Comparison of ENCODE assay signal across 9 mouse cellular contexts in the genomic region with DNA sequence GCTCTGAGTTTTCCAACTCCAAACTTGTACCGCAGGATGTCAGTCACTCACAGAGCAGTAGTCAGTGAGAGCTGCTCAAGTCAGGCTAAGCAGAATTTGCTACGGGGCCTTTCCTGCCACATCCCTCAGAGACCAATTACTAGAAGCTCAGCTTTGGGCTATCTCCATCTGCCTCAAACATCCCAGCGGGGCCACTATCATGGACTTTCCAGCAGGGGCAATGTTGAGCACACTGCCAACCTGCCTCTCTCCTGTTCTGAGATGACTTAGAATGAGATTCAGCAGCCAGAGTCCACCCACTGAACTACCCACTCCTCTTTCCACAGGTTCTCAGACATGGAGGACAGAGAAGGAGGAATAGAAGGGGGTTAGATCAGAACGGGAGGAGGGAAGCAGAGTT. TPM values are rescaled to one million over a fixed set of nuclear protein-coding genes. Genes with fewer than 3 reads are reported as not detected.
DNase-seq lines count a peak whose midpoint lies in the region; ATAC-seq and TF ChIP-seq lines count a peak whose summit lies in the region.
"Had no signal": no experiment of that assay in that cellular context is flagged by ENCODE, and none has a peak within 500 bp of the region (broad histone marks: within the 10 kb centered on the region; RNA-seq: fewer than 3 reads in every experiment).

No protein-coding gene starts in this region.

- no peaks in the 10 kb centered on the region for H3K4me1 ChIP-seq in lung, embryonic 14.5 days (ENCODE audit: insufficient read depth)
- H3K4me1 ChIP-seq in embryonic facial prominence, embryonic 14.5 days (ENCODE audit: control insufficient read depth, insufficient read depth, low read length): no peaks in the 10 kb centered on the region
- peaks cover 19% of the 10 kb centered on the region for H3K4me1 ChIP-seq in heart, embryonic 12.5 days (replicated peaks)

- DNase-seq in cerebellum, adult 9-11 months: peak; percentile 55
- DNase-seq in cerebellum, adult 11 months: no peak
- DNase-seq in lung, embryonic 14.5 days: peak; percentile 32
- no peak for DNase-seq in lung, postnatal 14 days
- DNase-seq in embryonic facial prominence, embryonic 14.5 days (ENCODE audit: low spot score): no peak
- peak; percentile 45 for DNase-seq in thymus, postnatal 0 days (ENCODE audit: low spot score)
- no peak for DNase-seq in yolk sac, embryonic 10.5 days (ENCODE audit: low spot score)

- peaks cover 67% of the 10 kb centered on the region for H3K36me3 ChIP-seq in lung, embryonic 14.5 days (ENCODE audit: insufficient read depth)
- H3K36me3 ChIP-seq in embryonic facial prominence, embryonic 14.5 days (ENCODE audit: control insufficient read depth, insufficient read depth, low read length): peaks cover 68% of the 10 kb centered on the region
- H3K36me3 ChIP-seq in heart, embryonic 12.5 days: peaks cover 64% of the 10 kb centered on the region

- no peak overlapping the region for H3K4me3 ChIP-seq in lung, embryonic 14.5 days (ENCODE audit: low read depth, low read length)
- H3K4me3 ChIP-seq in embryonic facial prominence, embryonic 14.5 days (ENCODE audit: low read depth, low read length): no peak overlapping the region
- no peak overlapping the region for H3K4me3 ChIP-seq in heart, embryonic 12.5 days

- 66% methylated on average over 4 of the region's 4 CpGs for WGBS in lung, embryonic 14.5 days
- 34% methylated on average over 4 of the region's 4 CpGs for WGBS in embryonic facial prominence, embryonic 14.5 days
- WGBS in heart, embryonic 12.5 days: 61% methylated on average over 4 of the region's 4 CpGs

- no peak overlapping the region for H3K9ac ChIP-seq in lung, embryonic 14.5 days
- no peak overlapping the region for H3K9ac ChIP-seq in embryonic facial prominence, embryonic 14.5 days (ENCODE audit: low read depth, low read length)
- no peak overlapping the region for H3K9ac ChIP-seq in heart, embryonic 12.5 days

- ATAC-seq in lung, embryonic 14.5 days (ENCODE audit: insufficient read depth): no peak
- 0 out of 2 replicates have a peak, but pooled peaks have one; percentile 23 for ATAC-seq in embryonic facial prominence, embryonic 14.5 days (ENCODE audit: low read depth)
- ATAC-seq in heart, embryonic 12.5 days (ENCODE audit: insufficient number of reproducible peaks, low FRiP score): no peak

- no peaks in the 10 kb centered on the region for H3K27me3 ChIP-seq in lung, embryonic 14.5 days (ENCODE audit: insufficient read depth, low read length)
- H3K27me3 ChIP-seq in embryonic facial prominence, embryonic 14.5 days (replicated peaks; ENCODE audit: control insufficient read depth, insufficient read depth, low read length): no peaks in the 10 kb centered on the region
- no peaks in the 10 kb centered on the region for H3K27me3 ChIP-seq in heart, embryonic 12.5 days (replicated peaks)

- no peak overlapping the region for H3K27ac ChIP-seq in lung, embryonic 14.5 days (ENCODE audit: low read depth)
- H3K27ac ChIP-seq in embryonic facial prominence, embryonic 14.5 days (replicated peaks; ENCODE audit: low read depth, low read length): no peak overlapping the region
- no peak overlapping the region for H3K27ac ChIP-seq in heart, embryonic 12.5 days (ENCODE audit: poor library complexity, severe bottlenecking)
- H3K27ac ChIP-seq: macrophage had no signal

- no peaks in the 10 kb centered on the region for H3K9me3 ChIP-seq in lung, embryonic 14.5 days (ENCODE audit: low read depth, low read length)
- no peaks in the 10 kb centered on the region for H3K9me3 ChIP-seq in embryonic facial prominence, embryonic 14.5 days (ENCODE audit: control insufficient read depth, low read length)
- no peaks in the 10 kb centered on the region for H3K9me3 ChIP-seq in heart, embryonic 12.5 days (replicated peaks)

- peak; percentile 51 for TF ChIP-seq CTCF in lung, embryonic 14.5 days (IDR thresholded peaks at IDR 0.05; ENCODE audit: low read depth)

- H3K4me2 ChIP-seq in lung, embryonic 14.5 days: no peak overlapping the region
- no peak overlapping the region for H3K4me2 ChIP-seq in embryonic facial prominence, embryonic 14.5 days (ENCODE audit: low read depth, low read length)
- no peak overlapping the region for H3K4me2 ChIP-seq in heart, embryonic 12.5 days

RNA-seq across cellular contexts. Expression of gene Wfikkn1, which starts 5.0 kb away (rescaled TPM):
- polyA plus RNA-seq in lung, embryonic 14.5 days (2014; fragmentation: Nextera tagmentation; extraction: Ambion mirVana): 0.57 and 0.87 TPM in 2 replicates
- 0.42 and 0.48 TPM in 2 replicates for polyA plus RNA-seq in embryonic facial prominence, embryonic 14.5 days (2014; fragmentation: Nextera tagmentation; extraction: Ambion mirVana)
- polyA plus RNA-seq in thymus, postnatal 0 days (2015; fragmentation: Nextera tagmentation; extraction: Ambion mirVana): 0.46 and 0.51 TPM in 2 replicates
- polyA plus RNA-seq in heart, embryonic 12.5 days (2016; fragmentation: Nextera tagmentation; extraction: Ambion mirVana): 0.19 and 0.40 TPM in 2 replicates

RNA-seq across cellular contexts. Expression of gene Mettl26, which starts 10.8 kb away (rescaled TPM):
- polyA plus RNA-seq in lung, embryonic 14.5 days (2014; fragmentation: Nextera tagmentation; extraction: Ambion mirVana): 44.6 and 45.7 TPM in 2 replicates
- polyA plus RNA-seq in embryonic facial prominence, embryonic 14.5 days (2014; fragmentation: Nextera tagmentation; extraction: Ambion mirVana): 40.6 and 44.1 TPM in 2 replicates
- 43.5 and 47.0 TPM in 2 replicates for polyA plus RNA-seq in thymus, postnatal 0 days (2015; fragmentation: Nextera tagmentation; extraction: Ambion mirVana)
- polyA plus RNA-seq in heart, embryonic 12.5 days (2016; fragmentation: Nextera tagmentation; extraction: Ambion mirVana): 31.3 and 36.1 TPM in 2 replicates

RNA-seq across cellular contexts. Expression of gene Mcrip2, which starts 17.1 kb away (rescaled TPM):
- polyA plus RNA-seq in lung, embryonic 14.5 days (2014; fragmentation: Nextera tagmentation; extraction: Ambion mirVana): 17.7 and 17.9 TPM in 2 replicates
- 25.7 and 36.7 TPM in 2 replicates for polyA plus RNA-seq in embryonic facial prominence, embryonic 14.5 days (2014; fragmentation: Nextera tagmentation; extraction: Ambion mirVana)
- polyA plus RNA-seq in thymus, postnatal 0 days (2015; fragmentation: Nextera tagmentation; extraction: Ambion mirVana): 24.1 and 24.5 TPM in 2 replicates
- 160 and 161 TPM in 2 replicates for polyA plus RNA-seq in heart, embryonic 12.5 days (2016; fragmentation: Nextera tagmentation; extraction: Ambion mirVana)

RNA-seq across cellular contexts. Expression of gene Wdr90, which starts 24.3 kb away (rescaled TPM):
- 29.9 and 34.1 TPM in 2 replicates for polyA plus RNA-seq in lung, embryonic 14.5 days (2014; fragmentation: Nextera tagmentation; extraction: Ambion mirVana)
- polyA plus RNA-seq in embryonic facial prominence, embryonic 14.5 days (2014; fragmentation: Nextera tagmentation; extraction: Ambion mirVana): 17.6 and 19.8 TPM in 2 replicates
- polyA plus RNA-seq in thymus, postnatal 0 days (2015; fragmentation: Nextera tagmentation; extraction: Ambion mirVana): 9.8 and 10.1 TPM in 2 replicates
- polyA plus RNA-seq in heart, embryonic 12.5 days (2016; fragmentation: Nextera tagmentation; extraction: Ambion mirVana): 18.4 and 20.1 TPM in 2 replicates

RNA-seq across cellular contexts. Expression of gene Rab40c, which starts 33.9 kb away (rescaled TPM):
- 15.3 and 15.4 TPM in 2 replicates for polyA plus RNA-seq in lung, embryonic 14.5 days (2014; fragmentation: Nextera tagmentation; extraction: Ambion mirVana)
- 17.1 and 19.7 TPM in 2 replicates for polyA plus RNA-seq in embryonic facial prominence, embryonic 14.5 days (2014; fragmentation: Nextera tagmentation; extraction: Ambion mirVana)
- 14.9 and 20.0 TPM in 2 replicates for polyA plus RNA-seq in thymus, postnatal 0 days (2015; fragmentation: Nextera tagmentation; extraction: Ambion mirVana)
- 17.1 and 18.1 TPM in 2 replicates for polyA plus RNA-seq in heart, embryonic 12.5 days (2016; fragmentation: Nextera tagmentation; extraction: Ambion mirVana)

Comparison
In these comparisons a context has a peak if more than half of its experiments do, and no peak if none do; other contexts are left out.
1. DNase-seq: peak in cerebellum, adult 9-11 months (single experiment), lung, embryonic 14.5 days (single experiment) and thymus, postnatal 0 days (single experiment); none in cerebellum, adult 11 months (single experiment), lung, postnatal 14 days (single experiment), embryonic facial prominence, embryonic 14.5 days (single experiment) and yolk sac, embryonic 10.5 days (single experiment).